Mouse (Mus musculus): ENCODE data around the gene Krt42. TPM values are rescaled to one million over a fixed set of nuclear protein-coding genes. Genes with fewer than 3 reads are reported as not detected.

Gene Krt42
- total RNA-seq, 2 experiments from 2014 or later = not detected

Other genes starting within 250 kb of the Krt42 start
- not detected for gene Krt33b, start 240.0 kb downstream of the Krt42 start, total RNA-seq (2021)
- gene Krt34, start 228.3 kb downstream of the Krt42 start, total RNA-seq (2021) = not detected
- not detected for gene Krt31, start 219.3 kb downstream of the Krt42 start, total RNA-seq (2021)
- gene Krt32, start 181.6 kb downstream of the Krt42 start, total RNA-seq (2021) = not detected
- gene Krt35, start 173.6 kb downstream of the Krt42 start, total RNA-seq (2021) = not detected
- gene Krt36, start 164.2 kb downstream of the Krt42 start, total RNA-seq (2021) = under 1 TPM in 1 of 2 experiments, not detected in 1; 0.48 TPM
- gene Krt13, start 148.3 kb downstream of the Krt42 start, total RNA-seq (2021) = not detected
- under 1 TPM in 1 of 2 experiments, not detected in 1; 0.31 TPM for gene Krt15, start 133.9 kb downstream of the Krt42 start, total RNA-seq (2021)
- 10 to 100 TPM; 11.1 to 12.7 TPM for gene Krt19, start 121.2 kb downstream of the Krt42 start, total RNA-seq (2021)
- under 1 TPM; 0.11 to 0.22 TPM for gene Krt9, start 76.6 kb downstream of the Krt42 start, total RNA-seq (2021)
- gene Krt14, start 62.3 kb downstream of the Krt42 start, total RNA-seq (2021) = under 1 TPM; 0.93 to 0.98 TPM
- not detected for gene Krt16, start 21.0 kb downstream of the Krt42 start, total RNA-seq (2021)
- under 1 TPM; 0.25 to 0.31 TPM for gene Krt17, start 8.8 kb downstream of the Krt42 start, total RNA-seq (2021)
- 100 to 1,000 TPM; 886 to 904 TPM for gene Eif1, start 50.0 kb upstream of the Krt42 start, total RNA-seq (2021)
- not detected for gene Gast, start 64.5 kb upstream of the Krt42 start, total RNA-seq (2021)
- gene Hap1, start 86.3 kb upstream of the Krt42 start, total RNA-seq (2021) = 100 to 1,000 TPM; 106 to 110 TPM
- gene Jup, start 127.9 kb upstream of the Krt42 start, total RNA-seq (2021) = 100 to 1,000 TPM in 1 of 2 experiments, 10 to 100 TPM in 1; 99.0 to 109 TPM
- 10 to 100 TPM; 40.1 to 43.5 TPM for gene P3h4, start 145.0 kb upstream of the Krt42 start, total RNA-seq (2021)
- gene Fkbp10, start 145.8 kb upstream of the Krt42 start, total RNA-seq (2021) = 10 to 100 TPM; 65.3 to 68.6 TPM
- 10 to 100 TPM; 82.4 to 84.5 TPM for gene Nt5c3b, start 171.9 kb upstream of the Krt42 start, total RNA-seq (2021)
- gene Klhl10, start 172.0 kb upstream of the Krt42 start, total RNA-seq (2021) = 1 to 10 TPM; 1.5 to 2.1 TPM
- 10 to 100 TPM; 48.8 to 50.0 TPM for gene Klhl11, start 202.9 kb upstream of the Krt42 start, total RNA-seq (2021)

All from adrenal gland, postnatal 4 days (tissue).